Mouse (Mus musculus) ES-Bruce4 (cell line): ENCODE data around the gene 6430571L13Rik.

Experiments
- CTCF ChIP-seq: IDR thresholded peaks from one replicate; pipeline ENCODE4 v1.8.1; 2011; ENCODE audit warnings: low read depth, low read length
- EP300 ChIP-seq: IDR thresholded peaks from 2 replicates; pipeline ENCODE4 v1.6.1; 2011; ENCODE audit warnings: low read depth, low read length; ENCODE audit not compliant: insufficient read depth
- POLR2A ChIP-seq: IDR thresholded peaks from one replicate; pipeline ENCODE4 v1.8.1; 2011; ENCODE audit warnings: low read length; ENCODE audit not compliant: insufficient read depth

- TF ChIP-seq EP300 (no peak), CTCF (no peak), POLR2A (no peak)
Measured at GRCm38 (mm10) chr9:107309600-107309999, 30.8 kb upstream of the 6430571L13Rik start.
